Mouse (Mus musculus) testis, adult 2 months (tissue): ENCODE results near the gene Zbtb16.

Experiments
- CTCF ChIP-seq: fragments of 200-500 bp; IDR thresholded peaks from 2 replicates; pipeline ENCODE4 v1.5.1; 2012; ENCODE audit warnings: low read depth, mild to moderate bottlenecking, inconsistent platforms, low read length, moderate library complexity; ENCODE audit not compliant: control insufficient read depth, insufficient read depth, insufficient replicate concordance
- POLR2A ChIP-seq: fragments of 200-500 bp; IDR thresholded peaks from 2 replicates; pipeline ENCODE4 v1.6.1; 2012; ENCODE audit warnings: low read depth, mild to moderate bottlenecking, inconsistent platforms, low read length, moderate library complexity; ENCODE audit not compliant: control insufficient read depth

- TF ChIP-seq CTCF (no peak), POLR2A (no peak)
Observed at GRCm38 (mm10) chr9:48707134-48707823, 128.7 kb downstream of the Zbtb16 start.
